Mouse (Mus musculus): ENCODE results near the gene Dhx9.
"Not testable (repeated sequence)": the region's sequence is repeated elsewhere in the genome, so short reads cannot be mapped to it uniquely, and the experiment has no call there.

Dhx9 gene

GRCm38 (mm10) chr1:153424271-153424670 lies 63.2 kb downstream of the Dhx9 start:
- peak in 1 of 2 experiments; percentile 25 for DNase-seq (ENCODE audit: low spot score in 2 of 2)

DNA sequence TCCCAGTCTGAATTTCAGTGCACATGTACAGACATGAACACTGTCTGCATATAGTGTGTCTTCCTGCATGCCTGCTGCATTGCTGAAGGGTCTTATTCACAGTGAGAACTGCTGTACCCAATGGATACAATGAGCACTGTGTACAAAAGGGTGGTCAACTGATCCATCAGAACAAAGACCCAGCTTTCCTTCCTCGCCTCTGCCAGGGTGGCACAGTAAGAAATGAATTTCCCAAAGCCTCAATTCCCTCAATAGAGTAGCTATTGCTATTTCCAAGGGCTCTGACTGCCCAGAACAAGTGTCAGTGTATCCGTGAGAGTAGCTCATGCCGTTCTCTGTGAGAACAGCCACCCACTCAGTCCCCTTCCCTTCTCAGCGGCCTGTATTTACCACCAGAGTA lies 69.7 kb downstream of the Dhx9 start:
- not testable (repeated sequence) for DNase-seq (ENCODE audit: low spot score in 2 of 2)

DNA sequence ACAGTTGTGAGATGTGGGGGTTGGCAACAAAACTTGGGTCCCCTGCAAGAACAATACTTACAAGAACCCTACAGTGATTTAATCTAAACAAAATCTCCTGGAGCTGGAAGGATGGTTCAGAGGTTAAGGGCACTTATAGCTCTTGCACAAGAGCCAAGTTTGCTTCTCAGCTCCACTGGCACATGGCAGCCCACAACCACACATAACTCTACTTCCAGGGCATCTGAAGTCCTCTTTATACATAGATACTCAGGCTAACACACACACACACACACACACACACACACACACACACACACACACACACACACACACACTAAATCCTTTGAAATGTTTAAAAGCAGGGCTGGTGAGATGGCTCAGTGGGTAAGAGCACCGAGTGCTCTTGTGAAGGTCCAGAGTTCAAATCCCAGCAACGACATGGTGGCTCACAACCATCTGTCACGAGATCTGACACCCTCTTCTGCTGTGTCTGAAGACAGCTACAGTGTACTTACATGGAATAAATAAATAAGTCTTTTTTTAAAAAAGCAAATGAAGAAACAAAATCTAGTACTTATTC lies 71.1 kb downstream of the Dhx9 start:
- not testable (repeated sequence) for DNase-seq (ENCODE audit: low spot score in 2 of 2)

DNA sequence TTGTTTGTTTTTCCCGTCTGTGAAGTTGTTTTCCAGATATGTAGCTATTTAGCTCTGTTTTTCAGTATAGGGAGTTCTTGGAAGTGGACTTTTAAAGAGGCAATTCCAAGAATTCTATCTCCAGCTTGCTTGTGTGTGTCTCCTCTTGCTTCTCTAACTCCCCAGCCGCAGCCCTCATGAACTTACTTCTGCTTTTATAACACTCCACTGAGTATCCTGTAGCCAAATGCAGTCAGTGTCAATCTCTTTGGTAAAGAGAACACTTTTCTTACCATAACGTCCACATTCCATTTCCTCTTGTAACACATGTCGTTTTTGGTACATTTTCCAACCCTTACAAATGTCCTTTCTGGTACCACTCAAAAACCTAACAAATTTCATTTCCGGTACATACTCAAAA lies 71.7 kb downstream of the Dhx9 start:
- not testable (repeated sequence) for DNase-seq (ENCODE audit: low spot score in 2 of 2)

DNA sequence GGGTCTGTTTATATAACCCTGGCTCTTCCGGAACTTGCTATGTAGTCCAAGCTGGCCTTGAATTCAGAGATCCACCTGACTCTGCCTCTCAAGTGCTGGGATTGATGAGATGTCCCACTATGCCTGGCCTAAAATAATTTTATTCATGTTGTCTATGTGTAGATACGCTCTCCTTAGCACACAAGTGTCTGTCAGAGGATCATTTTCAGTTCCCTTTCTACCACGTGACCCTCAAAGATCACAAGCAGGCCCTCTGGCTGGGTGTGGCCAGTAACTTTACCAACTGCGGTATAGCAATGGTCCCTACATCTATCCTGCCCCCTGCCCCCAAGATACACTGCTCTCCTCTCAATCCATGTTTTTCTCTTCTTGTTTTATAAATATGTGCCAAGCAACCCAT lies 72.5 kb downstream of the Dhx9 start:
- peak; percentile 96 to 98 for DNase-seq (ENCODE audit: low spot score in 2 of 2)

DNA sequence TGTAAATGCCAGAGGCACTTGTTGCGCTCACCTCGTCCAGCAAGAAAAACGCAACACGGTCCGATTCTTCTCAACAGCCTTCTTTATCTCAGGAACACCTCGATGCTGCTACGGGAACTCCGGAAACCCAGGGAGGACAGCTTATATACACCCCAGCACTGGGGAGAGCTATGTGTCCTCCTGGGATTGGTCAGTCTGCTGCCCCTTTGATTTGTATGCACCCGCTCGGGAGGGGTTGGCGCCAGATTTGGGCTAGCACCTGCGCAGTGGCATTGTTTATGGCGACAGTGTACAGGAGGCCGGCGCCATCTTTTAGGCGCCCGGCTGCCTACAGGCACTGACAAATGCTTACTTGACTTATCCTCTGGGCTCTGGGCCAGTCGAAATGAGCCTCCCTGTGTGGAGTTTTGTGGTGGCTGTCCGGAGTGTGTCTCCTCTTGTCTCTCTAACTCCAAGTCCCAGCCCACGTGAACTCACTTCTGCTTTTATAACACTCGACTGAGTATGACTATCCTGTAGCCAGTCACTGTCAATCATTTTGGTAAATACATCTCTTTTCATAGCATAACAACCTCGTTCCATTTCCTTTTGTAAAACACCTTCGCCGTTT lies 73.2 kb downstream of the Dhx9 start:
- peak; percentile 96 for DNase-seq (ENCODE audit: low spot score in 2 of 2)

- DNase-seq (ENCODE audit: low spot score in 2 of 2): peak; percentile 60 to 62
Observed at GRCm38 (mm10) chr1:153413397-153414020, 74.0 kb downstream of the Dhx9 start.

GRCm38 (mm10) chr1:153412663-153413396 lies 74.6 kb downstream of the Dhx9 start:
- DNase-seq (ENCODE audit: low spot score in 2 of 2): not testable (repeated sequence)

DNA sequence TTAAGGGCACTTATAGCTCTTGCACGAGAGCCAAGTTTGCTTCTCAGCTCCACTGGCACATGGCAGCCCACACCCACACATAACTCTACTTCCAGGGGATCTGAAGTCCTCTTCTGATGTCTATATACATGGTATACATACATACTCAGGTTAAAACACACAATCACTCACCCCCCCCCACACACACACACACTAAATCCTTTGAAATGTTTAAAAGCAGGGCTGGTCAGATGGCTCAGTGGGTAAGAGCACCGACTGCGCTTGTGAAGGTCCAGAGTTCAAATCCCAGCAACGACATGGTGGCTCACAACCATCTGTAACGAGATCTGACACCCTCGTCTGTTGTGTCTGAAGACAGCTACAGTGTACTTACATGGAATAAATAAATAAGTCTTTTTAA lies 75.7 kb downstream of the Dhx9 start:
- no peak for DNase-seq (ENCODE audit: low spot score in 2 of 2)

- DNase-seq (ENCODE audit: low spot score in 2 of 2): not testable (repeated sequence)
Observed at GRCm38 (mm10) chr1:153410915-153411314, 76.5 kb downstream of the Dhx9 start.

DNA sequence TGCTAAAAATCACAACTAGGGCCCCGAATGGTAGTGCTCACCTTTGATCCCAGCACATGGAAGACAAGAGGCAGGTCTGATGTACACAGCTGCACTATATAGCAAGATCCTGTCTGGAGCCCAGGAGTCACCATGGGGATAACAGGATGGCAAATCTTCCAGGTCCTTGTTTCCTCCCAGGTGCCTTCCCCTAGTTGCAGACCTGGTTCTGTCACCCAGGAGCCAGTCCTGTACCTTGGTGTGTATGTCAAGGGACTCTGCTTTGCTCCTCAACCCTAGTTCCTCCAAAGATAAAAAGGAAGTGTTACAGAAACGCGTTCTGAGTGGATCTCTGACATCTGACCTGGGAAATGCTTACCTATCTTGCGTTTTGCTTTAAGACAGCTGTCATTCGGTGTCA lies 79.2 kb downstream of the Dhx9 start:
- DNase-seq (ENCODE audit: low spot score in 2 of 2): not testable (repeated sequence)

DNA sequence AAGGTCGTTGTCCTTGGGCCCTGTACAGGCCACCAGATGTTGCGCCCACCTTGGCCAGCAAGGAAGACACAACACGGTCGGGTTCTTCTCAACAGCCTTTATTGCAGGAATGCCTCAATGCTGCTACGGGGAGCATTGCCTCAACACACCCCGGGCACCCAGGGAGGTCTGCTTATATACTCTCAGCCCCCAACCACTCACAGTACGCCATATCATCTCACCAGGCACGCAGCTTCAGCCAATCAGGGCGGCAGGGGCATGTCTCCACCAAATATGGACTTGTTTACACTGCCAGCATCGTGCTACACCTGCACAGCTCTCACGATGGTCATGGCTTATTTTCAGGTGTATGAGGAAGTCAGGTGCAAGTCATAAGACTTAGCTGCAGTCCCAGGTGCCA lies 79.8 kb downstream of the Dhx9 start:
- DNase-seq (ENCODE audit: low spot score in 2 of 2): not testable (repeated sequence)
